34 mouse cellular contexts compared by ENCODE assay signal in genomic region chr3:154101671-154102070, GRCm38 (mm10).
"Had no signal": no experiment of that assay in that cellular context is flagged by ENCODE, and none has a peak within 500 bp of the region (broad histone marks: within the 10 kb centered on the region; RNA-seq: fewer than 3 reads in every experiment).

No protein-coding gene starts in this region.

- H3K36me3 ChIP-seq: heart, embryonic 12.5 days; heart, embryonic 13.5 days; heart, embryonic 15.5 days; hindbrain, embryonic 10.5 days; hindbrain, embryonic 12.5 days; hindbrain, embryonic 13.5 days; hindbrain, embryonic 15.5 days; intestine, embryonic 15.5 days; kidney, embryonic 15.5 days had no signal

- H3K27ac ChIP-seq: heart, embryonic 13.5 days; heart, embryonic 15.5 days; hindbrain, embryonic 10.5 days; hindbrain, embryonic 12.5 days; hindbrain, embryonic 13.5 days; hindbrain, embryonic 14.5 days; hindbrain, embryonic 15.5 days; hindbrain, postnatal 0 days; intestine, embryonic 15.5 days; kidney, embryonic 15.5 days; kidney, postnatal 0 days; layer of hippocampus, adult 2 months; left cerebral cortex, adult 2 months had no signal

- ATAC-seq: hindbrain, embryonic 16.5 days; hindbrain, postnatal 0 days; inflammation-experienced regulatory T-cells, adult 6 months; intestine, embryonic 15.5 days; intestine, embryonic 16.5 days; intestine, postnatal 0 days had no signal

- H3K27me3 ChIP-seq: heart, embryonic 13.5 days; heart, embryonic 15.5 days; hindbrain, embryonic 12.5 days; hindbrain, embryonic 13.5 days; hindbrain, embryonic 15.5 days; intestine, embryonic 15.5 days; kidney, embryonic 15.5 days had no signal

- H3K4me3 ChIP-seq: heart, embryonic 12.5 days; heart, embryonic 13.5 days; heart, embryonic 15.5 days; hindbrain, embryonic 10.5 days; hindbrain, embryonic 12.5 days; hindbrain, embryonic 13.5 days; hindbrain, embryonic 15.5 days; intestine, embryonic 15.5 days; kidney, embryonic 15.5 days; layer of hippocampus, adult 2 months; left cerebral cortex, adult 2 months had no signal

- H3K4me1 ChIP-seq: heart, embryonic 12.5 days; heart, embryonic 13.5 days; heart, embryonic 15.5 days; hindbrain, embryonic 12.5 days; hindbrain, embryonic 15.5 days; intestine, embryonic 15.5 days; kidney, embryonic 15.5 days had no signal

- H3K9ac ChIP-seq: heart, embryonic 12.5 days; heart, embryonic 13.5 days; heart, embryonic 15.5 days; hindbrain, embryonic 12.5 days; hindbrain, embryonic 13.5 days; hindbrain, embryonic 14.5 days; hindbrain, embryonic 15.5 days; intestine, embryonic 15.5 days; kidney, embryonic 15.5 days had no signal

- DNase-seq: heart, postnatal 10 days; heart, postnatal 14 days; heart, postnatal 36 days; heart, postnatal 4 days; kidney, adult 11 months; kidney, adult 18-20 months; kidney, adult 2 months; kidney, adult 8-10 months; kidney, adult 9 months; kidney, postnatal 10 days; kidney, postnatal 14 days; kidney, postnatal 25 days; kidney, postnatal 36 days; kidney, postnatal 4 days; layer of hippocampus, adult 9-11 months; layer of hippocampus, postnatal 36 days had no signal

- H3K9me3 ChIP-seq: heart, embryonic 15.5 days; hindbrain, embryonic 12.5 days; hindbrain, embryonic 13.5 days; hindbrain, embryonic 15.5 days; intestine, embryonic 15.5 days; kidney, embryonic 15.5 days had no signal
